Mouse (Mus musculus): ENCODE results near the gene 1700129C05Rik.

GRCm38 (mm10) chr14:59104006-59104605 lies 38.6 kb downstream of the 1700129C05Rik start:
- TF ChIP-seq CTCF (IDR thresholded peaks at IDR 0.05; ENCODE audit: low read depth) (no peak), EP300 (IDR thresholded peaks at IDR 0.05; ENCODE audit: low read depth) (no peak)

Measured in heart, postnatal 0 days (tissue).